Mouse (Mus musculus): ENCODE data around the gene Faap20. TPM values are rescaled to one million over a fixed set of nuclear protein-coding genes. Genes with fewer than 3 reads are reported as not detected.
A peak's percentile ranks its signal among the peaks of the same experiment; 100 is the strongest.

The Faap20 gene
- polyA plus RNA-seq, 1 experiment from 2014 or later = 55.0 TPM

DNA sequence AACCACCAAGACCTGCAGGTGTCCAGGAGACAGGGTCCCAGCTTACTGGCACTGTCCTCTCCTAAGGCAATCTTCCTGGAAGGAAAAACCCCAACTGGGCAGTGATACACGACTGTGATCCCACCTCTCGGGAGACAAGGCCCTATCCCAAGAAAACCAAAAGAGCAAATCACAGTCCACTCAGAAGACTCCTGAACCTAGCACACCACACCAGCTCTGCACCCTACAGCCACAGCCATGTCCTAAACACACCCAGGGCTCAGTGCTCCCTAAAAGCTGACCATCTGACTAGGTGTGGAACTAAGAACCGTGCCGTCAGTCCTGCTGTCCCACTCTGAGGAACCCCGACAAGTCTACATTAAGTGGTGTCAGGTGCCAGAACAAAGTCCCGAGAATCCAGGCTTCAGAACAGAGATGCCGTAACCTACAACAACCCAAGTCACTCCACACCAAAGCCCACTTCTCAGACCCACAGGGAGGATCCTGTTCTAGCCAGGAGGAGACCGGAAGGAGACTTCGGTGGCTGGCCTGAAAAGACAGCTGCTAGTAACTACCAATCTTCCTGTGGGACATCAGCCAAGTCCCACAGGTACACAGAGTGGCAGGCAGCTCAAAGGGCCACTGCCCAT, 31.4 kb upstream of the Faap20 start:
- Histone ChIP-seq H3K27me3 (replicated peaks; ENCODE audit: control insufficient read depth, insufficient read depth, low read length) (peaks cover 11% of the 10 kb centered on the region; the same call in 1 of the 2 replicates), H3K4me1 (replicated peaks; ENCODE audit: control insufficient read depth, insufficient read depth, low read length) (peaks cover 64% of the 10 kb centered on the region), H3K9me3 (ENCODE audit: control insufficient read depth, low read length) (no peaks in the 10 kb centered on the region), H3K4me2 (peak overlapping the region; percentile 4; the same call in 1 of the 2 replicates), H3K27ac (ENCODE audit: low read depth, low read length) (no peak overlapping the region), H3K9ac (ENCODE audit: low read depth, low read length) (no peak overlapping the region), H3K4me3 (ENCODE audit: low read depth, low read length) (no peak overlapping the region), H3K36me3 (ENCODE audit: control insufficient read depth, insufficient read depth, low read length) (no peaks in the 10 kb centered on the region)
- no peak for ATAC-seq (replicated peaks; ENCODE audit: low FRiP score)
- DNase-seq (ENCODE audit: low spot score) = no peak
- WGBS = 80% methylated on average over 9 of the region's 9 CpGs

DNA sequence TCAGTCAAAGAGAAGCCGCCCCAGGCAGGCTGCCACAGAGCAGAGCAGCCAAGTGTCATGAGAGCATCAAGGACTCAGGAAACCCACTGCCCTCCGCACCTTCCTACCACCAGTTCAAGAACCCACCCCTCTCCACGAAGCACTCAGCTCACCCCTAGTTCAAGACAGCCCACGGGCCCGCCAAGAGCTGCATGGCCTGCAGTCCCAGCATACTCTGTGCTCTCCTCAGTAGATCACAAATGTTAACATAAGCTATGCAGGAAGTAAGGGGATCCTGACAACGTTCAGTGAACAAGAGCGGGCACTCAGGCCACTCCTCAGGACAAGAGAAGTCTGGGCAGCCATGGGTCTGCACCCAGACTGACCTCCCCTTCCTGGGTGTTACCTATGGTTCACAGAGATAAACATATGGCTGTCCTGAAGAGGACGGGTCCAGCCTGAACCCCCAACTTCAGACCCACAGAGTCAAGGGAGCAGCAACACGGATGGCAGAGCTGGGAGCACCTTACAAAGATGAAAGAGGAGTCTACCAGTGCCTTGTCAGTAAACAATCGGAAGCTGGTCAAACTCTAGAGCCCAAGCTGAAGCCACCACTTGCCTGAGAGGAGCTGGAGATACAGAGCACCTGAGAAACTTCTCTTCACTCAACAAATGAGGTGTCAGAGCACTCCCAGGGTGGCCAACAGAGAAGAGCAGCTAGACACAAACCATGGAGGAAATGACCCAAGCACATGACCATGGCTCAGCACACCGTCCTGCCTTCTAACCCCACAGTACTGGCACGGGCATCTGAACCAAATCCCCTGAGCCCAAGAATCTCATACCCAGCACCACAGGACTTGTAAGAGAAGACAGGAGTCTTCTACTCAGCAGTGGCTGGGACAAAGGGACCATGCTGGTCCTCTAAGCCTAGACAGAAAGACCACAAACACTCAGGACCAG, 30.1 kb upstream of the Faap20 start:
- Histone ChIP-seq H3K4me2 (peak overlapping the region; percentile 97), H3K4me1 (replicated peaks; ENCODE audit: control insufficient read depth, insufficient read depth, low read length) (peaks cover 61% of the 10 kb centered on the region), H3K27ac (ENCODE audit: low read depth, low read length) (no peak overlapping the region; the same call in 1 of the 2 replicates), H3K9me3 (ENCODE audit: control insufficient read depth, low read length) (no peaks in the 10 kb centered on the region), H3K27me3 (replicated peaks; ENCODE audit: control insufficient read depth, insufficient read depth, low read length) (peaks cover 11% of the 10 kb centered on the region; the same call in 1 of the 2 replicates), H3K9ac (ENCODE audit: low read depth, low read length) (peak overlapping the region; percentile 1), H3K36me3 (ENCODE audit: control insufficient read depth, insufficient read depth, low read length) (no peaks in the 10 kb centered on the region), H3K4me3 (ENCODE audit: low read depth, low read length) (peak overlapping the region; percentile 88)
- DNase-seq (ENCODE audit: low spot score) (no peak), ATAC-seq (replicated peaks; ENCODE audit: low FRiP score) (no peak)
- 52% methylated on average over 12 of the region's 12 CpGs for WGBS

DNA sequence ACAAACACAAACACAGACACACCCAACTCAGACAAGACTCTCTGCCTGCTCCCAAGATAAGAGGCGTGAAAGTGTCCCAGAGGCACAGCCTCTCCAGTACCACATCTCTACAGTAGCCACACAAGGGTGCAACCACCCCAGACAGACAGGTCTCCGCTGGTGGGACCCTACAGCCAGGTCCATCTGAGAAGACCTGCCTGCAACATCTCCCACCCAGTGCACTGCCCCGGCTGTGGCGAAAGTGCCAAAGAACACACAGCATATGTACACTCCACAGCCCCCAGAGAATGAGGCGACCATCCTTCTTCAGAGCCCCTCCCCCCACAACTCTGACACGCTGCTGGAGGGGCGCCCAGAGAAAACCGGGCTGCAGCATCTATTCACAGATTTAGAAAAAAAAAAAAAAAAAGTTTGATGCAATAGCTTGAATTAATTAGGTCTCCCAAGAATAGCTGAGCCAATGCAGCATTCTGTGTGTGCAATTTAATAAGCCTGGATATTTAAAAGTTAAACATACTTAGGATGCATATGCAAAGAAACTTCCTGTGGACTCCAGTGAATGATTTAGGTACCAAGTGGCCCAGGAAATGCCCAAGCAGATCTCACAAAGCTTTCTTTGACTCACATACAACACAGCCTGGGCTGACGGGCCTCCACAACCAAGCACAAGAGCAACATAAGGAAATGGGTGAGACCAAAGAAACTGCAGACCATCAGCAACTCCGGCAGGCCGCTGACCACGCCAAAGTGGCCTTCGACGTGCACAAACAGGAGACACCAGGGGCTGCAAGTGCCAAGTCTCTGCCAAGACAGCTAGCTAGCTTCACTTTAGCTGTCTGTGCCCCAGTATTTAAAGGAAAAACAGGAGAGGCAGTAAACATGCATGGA, 29.1 kb upstream of the Faap20 start:
- Histone ChIP-seq H3K9me3 (ENCODE audit: control insufficient read depth, low read length) (no peaks in the 10 kb centered on the region), H3K4me1 (replicated peaks; ENCODE audit: control insufficient read depth, insufficient read depth, low read length) (peaks cover 57% of the 10 kb centered on the region), H3K4me3 (ENCODE audit: low read depth, low read length) (peak overlapping the region; percentile 88), H3K27me3 (replicated peaks; ENCODE audit: control insufficient read depth, insufficient read depth, low read length) (peaks cover 11% of the 10 kb centered on the region; the same call in 1 of the 2 replicates), H3K27ac (ENCODE audit: low read depth, low read length) (no peak overlapping the region), H3K9ac (ENCODE audit: low read depth, low read length) (peak overlapping the region; percentile 82), H3K4me2 (peak overlapping the region; percentile 97), H3K36me3 (ENCODE audit: control insufficient read depth, insufficient read depth, low read length) (no peaks in the 10 kb centered on the region)
- ATAC-seq (replicated peaks; ENCODE audit: low FRiP score) (no peak), DNase-seq (ENCODE audit: low spot score) (no peak)
- 26% methylated on average over 14 of the region's 14 CpGs for WGBS

DNA sequence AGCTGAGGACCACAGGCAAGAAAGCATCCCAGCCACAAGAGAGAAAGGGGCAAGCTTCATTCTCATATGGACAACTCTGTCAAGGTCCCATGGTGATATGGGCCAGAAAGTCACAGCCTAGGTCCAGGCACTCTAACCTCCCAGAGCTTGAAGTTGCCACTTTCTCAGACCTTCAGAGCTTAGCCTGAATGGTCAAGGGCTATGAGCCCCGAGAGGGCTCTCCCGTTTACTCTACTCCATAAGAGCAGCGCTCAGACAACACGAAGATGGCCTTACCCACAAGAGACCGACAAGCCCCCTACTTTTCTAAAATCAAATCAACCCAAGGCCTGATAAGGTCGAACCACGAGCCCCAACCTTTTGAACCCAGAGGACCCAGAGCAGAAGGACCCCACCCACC, 28.5 kb upstream of the Faap20 start:
- Histone ChIP-seq H3K9me3 (ENCODE audit: control insufficient read depth, low read length) (no peaks in the 10 kb centered on the region), H3K27ac (ENCODE audit: low read depth, low read length) (no peak overlapping the region), H3K4me2 (peak overlapping the region; percentile 97), H3K4me3 (ENCODE audit: low read depth, low read length) (peak overlapping the region; percentile 88), H3K9ac (ENCODE audit: low read depth, low read length) (peak overlapping the region; percentile 82), H3K36me3 (ENCODE audit: control insufficient read depth, insufficient read depth, low read length) (no peaks in the 10 kb centered on the region), H3K27me3 (replicated peaks; ENCODE audit: control insufficient read depth, insufficient read depth, low read length) (peaks cover 11% of the 10 kb centered on the region; the same call in 1 of the 2 replicates), H3K4me1 (replicated peaks; ENCODE audit: control insufficient read depth, insufficient read depth, low read length) (peaks cover 50% of the 10 kb centered on the region)
- DNase-seq (ENCODE audit: low spot score) (no peak), ATAC-seq (replicated peaks; ENCODE audit: low FRiP score) (no peak)
- 7% methylated on average over 7 of the region's 7 CpGs for WGBS

DNA sequence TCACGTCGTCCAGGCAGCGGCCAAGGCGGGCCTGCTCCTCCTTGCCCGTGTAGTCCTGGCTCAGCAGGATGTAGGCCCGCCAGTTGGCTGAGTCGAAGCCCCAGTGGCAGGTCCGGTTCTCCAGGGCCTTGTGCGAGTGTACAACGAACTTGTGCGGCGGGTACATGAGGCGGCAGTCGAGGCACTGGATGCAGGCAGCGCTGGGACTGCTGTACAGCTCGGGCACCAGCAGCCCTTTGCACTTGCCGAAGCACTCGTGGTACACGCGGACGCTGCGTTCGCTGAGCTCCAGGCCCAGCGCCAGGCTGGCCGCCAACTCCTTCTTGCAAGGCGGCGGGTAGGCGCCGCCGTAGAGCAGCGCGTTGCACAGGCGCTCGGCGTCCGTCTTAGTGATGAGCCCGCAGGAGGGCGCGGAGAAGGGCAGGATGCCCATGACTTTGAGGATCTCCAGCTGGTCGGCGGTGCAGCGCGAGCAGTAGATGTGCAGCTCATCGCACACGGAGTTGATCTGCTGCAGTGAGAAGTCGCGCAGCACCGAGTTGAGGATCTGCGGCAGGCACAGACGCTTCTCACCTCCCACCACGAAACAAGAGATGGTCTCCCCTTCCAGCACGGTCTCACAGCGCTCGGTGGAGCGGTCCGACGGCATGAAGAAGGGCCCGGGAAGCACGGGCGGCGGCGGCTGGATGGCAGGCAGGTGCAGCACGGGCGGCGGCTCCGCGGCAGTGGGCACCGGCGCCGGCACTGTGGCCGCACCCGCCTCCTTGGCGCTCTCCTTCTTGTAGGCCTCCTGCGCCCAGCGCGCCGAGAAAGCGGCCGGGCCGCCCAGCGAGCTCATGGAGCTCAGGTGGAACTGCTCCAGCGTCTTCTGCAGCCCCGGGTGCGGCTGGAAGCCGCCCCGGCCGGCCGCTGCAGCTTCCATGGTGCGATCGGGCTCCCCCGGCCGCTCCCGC, 27.7 kb upstream of the Faap20 start:
- peaks cover 42% of the 10 kb centered on the region for H3K4me1 ChIP-seq (replicated peaks; ENCODE audit: control insufficient read depth, insufficient read depth, low read length)
- H3K4me2 ChIP-seq = peak overlapping the region; percentile 97
- DNase-seq (ENCODE audit: low spot score) (peak; percentile 71), ATAC-seq (replicated peaks; ENCODE audit: low FRiP score) (no peak)
- no peaks in the 10 kb centered on the region for H3K36me3 ChIP-seq (ENCODE audit: control insufficient read depth, insufficient read depth, low read length)
- peak overlapping the region; percentile 35 for H3K27ac ChIP-seq (ENCODE audit: low read depth, low read length)
- under 1% methylated on average over 92 of the region's 93 CpGs for WGBS
- peak overlapping the region; percentile 82 for H3K9ac ChIP-seq (ENCODE audit: low read depth, low read length)
- no peaks in the 10 kb centered on the region for H3K9me3 ChIP-seq (ENCODE audit: control insufficient read depth, low read length)
- H3K4me3 ChIP-seq (ENCODE audit: low read depth, low read length) = peak overlapping the region; percentile 88
- H3K27me3 ChIP-seq (replicated peaks; ENCODE audit: control insufficient read depth, insufficient read depth, low read length) = peaks cover 11% of the 10 kb centered on the region; the same call in 1 of the 2 replicates

DNA sequence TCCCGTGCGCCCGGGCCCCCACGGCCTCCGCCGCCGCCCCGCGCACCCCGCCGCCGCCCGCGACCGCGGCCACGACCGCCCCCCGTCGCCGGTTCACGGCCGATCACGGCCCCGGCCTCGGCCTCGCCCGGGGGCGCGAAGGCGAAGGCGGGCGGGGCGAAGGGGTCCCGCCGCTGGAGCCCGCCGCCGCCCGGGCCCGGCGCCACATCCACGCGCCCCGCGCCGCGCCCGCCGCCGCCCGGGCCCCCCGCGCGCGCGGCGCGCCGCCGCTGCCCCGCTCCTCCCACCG, 27.1 kb upstream of the Faap20 start, which contains the start of gene Ski:
TSS of gene Ski (minus strand) at position 41 of the 289 bp plus-strand sequence.
- WGBS = 0% methylated on average over 20 of the region's 63 CpGs
- Histone ChIP-seq H3K9me3 (ENCODE audit: control insufficient read depth, low read length) (no peaks in the 10 kb centered on the region), H3K4me1 (replicated peaks; ENCODE audit: control insufficient read depth, insufficient read depth, low read length) (peaks cover 39% of the 10 kb centered on the region), H3K9ac (ENCODE audit: low read depth, low read length) (peak within 1 kb of the TSS; percentile 85), H3K27me3 (replicated peaks; ENCODE audit: control insufficient read depth, insufficient read depth, low read length) (peaks cover 11% of the 10 kb centered on the region; the same call in 1 of the 2 replicates), H3K27ac (ENCODE audit: low read depth, low read length) (peak within 1 kb of the TSS; percentile 93), H3K4me3 (ENCODE audit: low read depth, low read length) (peak within 1 kb of the TSS; percentile 88), H3K36me3 (ENCODE audit: control insufficient read depth, insufficient read depth, low read length) (no peaks in the 10 kb centered on the region), H3K4me2 (peak within 1 kb of the TSS; percentile 97)
- ATAC-seq (replicated peaks; ENCODE audit: low FRiP score) (no peak), DNase-seq (ENCODE audit: low spot score) (no peak)

DNA sequence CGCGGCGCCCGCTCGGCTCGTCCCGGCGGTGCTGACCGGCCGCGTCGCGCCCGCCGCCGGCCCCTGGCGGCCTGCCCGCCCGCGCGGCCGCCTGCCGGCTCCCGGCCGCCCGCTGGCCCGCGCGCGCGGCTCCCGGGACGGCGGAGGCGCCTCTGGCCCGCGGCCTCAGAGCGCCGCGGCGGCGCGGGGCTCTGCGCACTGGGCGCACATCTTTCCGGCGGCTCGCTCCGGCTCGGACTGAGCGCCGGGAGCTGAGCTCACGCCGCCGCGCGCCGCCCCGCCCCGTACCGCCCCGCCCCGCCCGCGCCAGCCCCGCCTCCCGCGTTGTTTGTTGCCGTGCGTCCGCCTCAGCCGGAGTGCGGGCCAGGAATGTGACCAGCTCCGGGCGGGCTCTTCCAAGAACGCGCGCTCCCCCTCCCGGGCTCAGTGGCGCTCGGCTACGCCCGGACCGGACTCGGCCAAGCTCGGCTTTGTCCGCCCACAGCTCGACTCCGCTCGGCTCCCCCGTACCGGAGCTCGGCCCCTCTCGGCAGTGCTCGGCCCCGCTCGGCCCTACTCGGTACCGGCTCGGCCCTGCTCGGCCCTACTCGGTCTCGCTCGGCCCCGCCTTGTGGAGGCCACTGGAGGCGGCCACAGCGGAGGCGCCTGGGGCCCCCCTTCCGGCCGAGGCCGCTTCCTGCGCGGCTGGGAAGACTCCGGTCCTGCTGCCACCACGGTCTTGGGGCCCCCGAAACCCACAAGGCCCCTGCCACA, 26.6 kb upstream of the Faap20 start:
- DNase-seq (ENCODE audit: low spot score) = peak; percentile 100
- peaks cover 11% of the 10 kb centered on the region; the same call in 1 of the 2 replicates for H3K27me3 ChIP-seq (replicated peaks; ENCODE audit: control insufficient read depth, insufficient read depth, low read length)
- peak overlapping the region; percentile 93 for H3K27ac ChIP-seq (ENCODE audit: low read depth, low read length)
- peak overlapping the region; percentile 88 for H3K4me3 ChIP-seq (ENCODE audit: low read depth, low read length)
- H3K36me3 ChIP-seq (ENCODE audit: control insufficient read depth, insufficient read depth, low read length) = no peaks in the 10 kb centered on the region
- peak; percentile 98 for ATAC-seq (replicated peaks; ENCODE audit: low FRiP score)
- H3K9ac ChIP-seq (ENCODE audit: low read depth, low read length) = peak overlapping the region; percentile 85
- H3K4me1 ChIP-seq (replicated peaks; ENCODE audit: control insufficient read depth, insufficient read depth, low read length) = peaks cover 34% of the 10 kb centered on the region
- H3K9me3 ChIP-seq (ENCODE audit: control insufficient read depth, low read length) = no peaks in the 10 kb centered on the region
- peak overlapping the region; percentile 97 for H3K4me2 ChIP-seq
- 1% methylated on average over 81 of the region's 116 CpGs for WGBS
